Mouse (Mus musculus) forebrain, postnatal 0 days (tissue): ENCODE measurements around the gene Prickle2. TPM values are rescaled to one million over a fixed set of nuclear protein-coding genes. Genes with fewer than 3 reads are reported as not detected.
A peak's percentile ranks its signal among the peaks of the same experiment; 100 is the strongest.

ENCODE experiments used
- ATAC-seq: fragments of 200-750 bp; cut with Nextera tagmentation; 2 replicates; pipeline ENCODE4 v1.8.0; 2017; ENCODE audit warnings: mild to moderate bottlenecking, moderate library complexity
- DNase-seq: peaks from one replicate; pipeline ENCODE4 v3.0.0-alpha.2; 2015
- H3K27ac ChIP-seq: fragments of 300-500 bp; sonication (generic); 2 replicates; pipeline ENCODE4 v1.5.1; 2014; ENCODE audit warnings: low read depth, mild to moderate bottlenecking, antibody characterized with exemption, low read length, moderate library complexity, mixed read lengths
- H3K27me3 ChIP-seq: fragments of 300-500 bp; sonication (generic); 2 replicates; pipeline ENCODE4 v1.6.1; 2014; ENCODE audit warnings: mild to moderate bottlenecking, low read length, mixed read lengths; ENCODE audit not compliant: insufficient read depth
- H3K36me3 ChIP-seq: fragments of 300-500 bp; sonication (generic); 2 replicates; pipeline ENCODE4 v1.6.1; 2014; ENCODE audit warnings: mild to moderate bottlenecking, moderate library complexity; ENCODE audit not compliant: insufficient read depth
- H3K4me1 ChIP-seq: fragments of 300-500 bp; sonication (generic); 2 replicates; pipeline ENCODE4 v1.6.1; 2014; ENCODE audit warnings: antibody characterized with exemption; ENCODE audit not compliant: insufficient read depth
- H3K4me2 ChIP-seq: fragments of 300-500 bp; sonication (generic); 2 replicates; pipeline ENCODE4 v1.6.1; 2014; ENCODE audit warnings: low read depth, mild to moderate bottlenecking, moderate library complexity
- H3K4me3 ChIP-seq: fragments of 300-500 bp; sonication (generic); 2 replicates; pipeline ENCODE4 v1.5.1; 2014; ENCODE audit warnings: low read depth, low read length, mixed read lengths
- H3K9ac ChIP-seq: fragments of 300-500 bp; sonication (generic); 2 replicates; pipeline ENCODE4 v1.6.1; 2014; ENCODE audit warnings: mild to moderate bottlenecking
- H3K9me3 ChIP-seq: fragments of 300-500 bp; sonication (generic); 2 replicates; pipeline ENCODE4 v1.6.1; 2016; ENCODE audit warnings: low read length
- CTCF ChIP-seq: sonication (generic); IDR thresholded peaks from 2 replicates; pipeline ENCODE4 v1.5.1; 2016; ENCODE audit warnings: antibody characterized with exemption, control low read depth, low read depth
- WGBS: fragments of 180-500 bp; shearing (Covaris S2); extraction: QIAGEN DNeasy Blood & Tissue Kit; methylation state at CpG from one replicate; pipeline ENCODE4 v1.1.7; 2014; 5-methylcytosine and 5-hydroxymethylcytosine counted together
- polyA plus RNA-seq: library from polyadenylated mRNA; unstranded; fragments of >200 nt; fragmentation: Nextera tagmentation; extraction: Ambion mirVana; gene quantifications from 2 replicates; pipeline ENCODE4 v1.2.1, GENCODE M21; 2015
- total RNA-seq: library from RNA; depleted of rRNA; stranded (reverse); fragments of >200 nt; gene quantifications from 2 replicates; pipeline ENCODE4 v1.2.3, GENCODE M21; 2014

Gene Prickle2
- total and polyA plus RNA-seq, 2 experiments from 2014 or later: 8.4 to 29.4 TPM

DNA sequence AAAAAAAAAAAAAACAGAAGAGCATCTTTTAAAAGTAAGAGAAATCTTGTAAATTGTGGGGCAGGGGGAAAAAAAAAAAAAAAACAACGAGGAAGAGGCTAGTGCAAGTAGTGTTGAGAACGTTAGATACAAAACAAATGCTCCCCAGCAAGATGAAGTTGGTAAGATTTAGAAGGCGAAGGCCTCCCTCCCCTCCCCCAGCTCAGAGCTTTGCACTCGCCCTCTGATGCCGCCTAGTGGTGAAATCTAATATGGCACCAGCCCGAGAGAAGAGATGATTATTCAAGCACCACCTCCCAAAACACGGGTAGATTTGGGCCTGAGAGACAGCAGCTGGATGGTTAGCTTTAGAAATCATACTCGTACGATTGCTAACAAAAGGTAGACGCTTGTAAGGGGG lies 22.1 kb upstream of the Prickle2 start:
- H3K9ac ChIP-seq: no peak overlapping the region
- peak overlapping the region; percentile 83 for H3K27ac ChIP-seq
- no peak overlapping the region for H3K4me3 ChIP-seq
- no peaks in the 10 kb centered on the region for H3K9me3 ChIP-seq
- H3K27me3 ChIP-seq: no peaks in the 10 kb centered on the region
- ATAC-seq (peak; percentile 81), DNase-seq (peak; percentile 94)
- no peaks in the 10 kb centered on the region for H3K36me3 ChIP-seq
- TF ChIP-seq CTCF: peak; percentile 97
- H3K4me1 ChIP-seq: peaks cover 23% of the 10 kb centered on the region
- 2% methylated on average over 10 of the region's 10 CpGs for WGBS
- H3K4me2 ChIP-seq: 0 out of 2 replicates have a peak overlapping the region, but pooled peaks have one; percentile 24

DNA sequence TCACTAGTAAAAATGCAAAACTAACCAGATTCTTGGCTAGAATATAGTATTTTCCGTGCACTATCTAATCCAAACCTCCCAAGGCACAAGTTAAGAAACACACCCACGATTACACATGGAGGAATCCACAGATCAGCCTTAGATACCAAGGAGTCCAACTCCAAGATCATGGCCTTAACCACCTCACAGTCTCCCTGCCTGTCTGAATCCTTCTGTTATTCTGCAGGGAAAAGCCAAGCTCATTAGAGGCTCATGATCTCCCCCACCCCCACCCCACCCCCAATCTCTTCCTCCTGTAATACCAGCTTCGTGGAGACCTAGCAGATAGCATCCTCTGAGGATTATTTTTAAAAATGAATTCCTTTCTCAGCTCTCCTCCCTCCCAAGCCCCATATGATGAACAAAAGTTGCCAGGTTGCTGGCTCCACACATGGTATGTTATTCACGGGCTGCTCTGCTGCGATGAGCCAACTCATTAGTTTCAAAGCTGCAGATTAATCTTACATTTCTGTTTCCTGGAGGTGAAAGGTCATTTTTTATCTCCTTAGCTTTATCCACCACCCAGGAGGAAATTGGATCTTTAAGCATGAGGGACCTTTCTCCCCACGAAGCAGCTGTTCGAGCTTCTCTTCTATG lies 21.5 kb upstream of the Prickle2 start:
- Histone ChIP-seq H3K4me1 (peaks cover 23% of the 10 kb centered on the region), H3K27me3 (no peaks in the 10 kb centered on the region), H3K27ac (peak overlapping the region; percentile 51), H3K36me3 (no peaks in the 10 kb centered on the region), H3K4me2 (no peak overlapping the region), H3K9ac (no peak overlapping the region), H3K4me3 (no peak overlapping the region), H3K9me3 (no peaks in the 10 kb centered on the region)
- peak; percentile 47; the same call in 1 of the 2 replicates for ATAC-seq
- WGBS: 17% methylated on average over 7 of the region's 7 CpGs
- DNase-seq: peak; percentile 61
- no peak for TF ChIP-seq CTCF

DNA sequence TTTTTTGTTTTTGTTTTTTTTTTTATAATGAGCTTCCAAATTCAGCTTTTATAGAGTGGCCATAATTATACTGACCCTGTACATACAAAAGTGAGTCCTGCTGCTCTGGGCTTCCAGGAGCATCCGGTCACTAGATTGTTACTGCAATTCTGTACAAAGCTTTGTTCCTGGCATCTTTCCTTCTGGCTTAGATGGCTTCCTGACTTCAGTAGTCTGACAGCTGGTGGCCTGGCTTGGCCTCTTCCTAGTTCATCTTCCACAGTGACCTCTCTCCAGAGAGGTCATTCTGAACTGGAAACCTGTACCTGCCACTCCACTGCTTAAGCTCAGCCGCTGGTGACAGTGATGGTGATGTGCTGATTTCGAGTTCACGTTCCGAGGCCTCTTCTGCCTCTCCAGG lies 20.2 kb upstream of the Prickle2 start:
- H3K9me3 ChIP-seq: no peaks in the 10 kb centered on the region
- H3K4me2 ChIP-seq: no peak overlapping the region
- H3K27me3 ChIP-seq: no peaks in the 10 kb centered on the region
- peaks cover 23% of the 10 kb centered on the region for H3K4me1 ChIP-seq
- H3K36me3 ChIP-seq: no peaks in the 10 kb centered on the region
- H3K4me3 ChIP-seq: no peak overlapping the region
- WGBS: 82% methylated on average over 5 of the region's 5 CpGs
- ATAC-seq (no peak), DNase-seq (no peak)
- no peak overlapping the region for H3K9ac ChIP-seq
- TF ChIP-seq CTCF: no peak
- H3K27ac ChIP-seq: no peak overlapping the region

DNA sequence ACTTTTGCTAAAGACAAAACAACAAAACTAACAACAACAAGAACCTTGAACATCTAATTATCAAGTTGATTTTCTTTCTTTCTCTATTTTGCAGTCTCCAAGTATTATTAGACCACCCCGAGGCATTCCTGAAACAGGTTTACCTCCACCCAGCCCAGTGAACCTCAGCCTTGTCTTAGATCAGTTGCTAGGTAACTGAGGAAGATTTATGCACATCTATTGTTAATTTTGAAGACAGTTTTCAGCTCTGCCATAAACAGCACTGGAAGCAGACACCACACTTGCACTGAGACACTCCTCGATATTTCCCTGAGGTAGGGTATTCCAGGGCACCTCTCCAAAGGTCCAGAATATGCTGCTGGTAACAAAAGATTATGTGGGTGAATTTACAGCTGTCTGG lies 18.4 kb upstream of the Prickle2 start:
- Histone ChIP-seq H3K36me3 (no peaks in the 10 kb centered on the region), H3K27ac (peak overlapping the region; percentile 47), H3K4me3 (no peak overlapping the region), H3K9me3 (no peaks in the 10 kb centered on the region), H3K9ac (no peak overlapping the region), H3K27me3 (no peaks in the 10 kb centered on the region), H3K4me2 (no peak overlapping the region), H3K4me1 (peaks cover 23% of the 10 kb centered on the region)
- TF ChIP-seq CTCF: no peak
- 38% methylated on average over 2 of the region's 2 CpGs for WGBS
- ATAC-seq: peak; percentile 69; the same call in 1 of the 2 replicates
- peak; percentile 27 for DNase-seq

DNA sequence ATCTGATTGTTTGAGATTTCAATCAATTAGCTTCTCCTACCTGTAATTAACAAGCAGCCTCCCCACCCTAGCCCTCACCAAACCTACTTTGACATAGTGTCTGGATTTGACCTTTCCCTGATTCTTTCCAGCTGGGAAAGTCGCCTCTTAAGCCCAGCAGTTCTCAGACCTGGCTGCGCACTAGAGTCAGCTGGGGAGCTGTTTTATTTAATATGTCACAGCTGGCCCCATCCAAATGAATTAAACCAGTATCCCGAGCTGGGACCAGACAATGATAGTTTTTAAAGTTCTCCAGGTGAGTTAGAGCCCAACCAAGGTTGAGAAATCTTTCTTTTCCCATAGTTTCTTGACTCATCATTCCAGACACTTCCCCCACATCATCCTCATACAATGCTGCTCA lies 9.9 kb upstream of the Prickle2 start:
- ATAC-seq (no peak), DNase-seq (no peak)
- H3K27ac ChIP-seq: no peak overlapping the region
- no peaks in the 10 kb centered on the region for H3K4me1 ChIP-seq
- WGBS: 73% methylated on average over 3 of the region's 3 CpGs
- no peaks in the 10 kb centered on the region for H3K9me3 ChIP-seq
- no peak for TF ChIP-seq CTCF
- H3K4me2 ChIP-seq: no peak overlapping the region
- H3K4me3 ChIP-seq: no peak overlapping the region
- no peaks in the 10 kb centered on the region for H3K36me3 ChIP-seq
- H3K27me3 ChIP-seq: no peaks in the 10 kb centered on the region
- no peak overlapping the region for H3K9ac ChIP-seq

DNA sequence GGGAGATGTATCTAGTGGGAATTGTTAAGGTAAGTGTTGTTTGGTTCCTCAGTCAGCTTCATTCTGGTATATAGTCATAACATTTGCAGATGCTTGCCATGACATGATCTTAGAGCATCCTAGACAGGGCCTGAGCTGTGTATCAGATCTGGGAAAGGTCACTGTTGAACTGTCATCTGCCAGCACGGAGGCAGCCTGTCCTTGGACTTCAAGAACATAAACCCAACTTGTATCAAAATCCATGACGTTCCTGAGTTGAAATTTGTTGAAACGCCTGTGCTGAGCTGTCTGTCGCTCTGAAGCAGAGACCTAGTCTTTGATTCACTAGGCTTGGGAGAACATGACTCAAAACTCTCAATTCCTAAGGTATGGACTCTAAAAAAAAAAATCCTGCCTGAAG lies 8.8 kb upstream of the Prickle2 start:
- Histone ChIP-seq H3K9me3 (no peaks in the 10 kb centered on the region), H3K27ac (no peak overlapping the region), H3K9ac (no peak overlapping the region), H3K27me3 (no peaks in the 10 kb centered on the region), H3K36me3 (no peaks in the 10 kb centered on the region), H3K4me1 (no peaks in the 10 kb centered on the region), H3K4me3 (no peak overlapping the region), H3K4me2 (no peak overlapping the region)
- DNase-seq: no peak
- ATAC-seq: no peak
- 90% methylated on average over 4 of the region's 4 CpGs for WGBS
- no peak for TF ChIP-seq CTCF

DNA sequence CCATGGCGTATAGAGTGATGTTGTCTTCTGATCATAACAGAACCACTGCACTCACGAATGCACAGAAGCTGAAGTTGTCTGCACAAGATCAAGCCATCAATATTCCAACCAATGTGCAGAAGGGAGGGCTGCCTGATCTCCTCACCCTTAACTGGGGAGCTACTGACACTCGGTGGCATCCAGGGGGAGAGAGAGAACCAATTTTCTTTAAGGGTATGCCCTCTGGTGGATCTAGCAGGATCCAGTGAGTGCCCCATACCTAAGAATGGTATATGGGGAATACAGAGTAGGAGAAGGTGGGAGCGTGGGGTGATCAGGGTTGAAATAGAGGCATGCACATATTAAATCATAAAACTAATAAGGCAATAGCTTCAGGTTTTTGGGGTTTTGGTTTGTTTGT lies 2.2 kb upstream of the Prickle2 start:
- peak; percentile 58 for TF ChIP-seq CTCF
- H3K4me3 ChIP-seq: no peak overlapping the region
- H3K4me1 ChIP-seq: peaks cover 8% of the 10 kb centered on the region
- no peaks in the 10 kb centered on the region for H3K9me3 ChIP-seq
- ATAC-seq (no peak), DNase-seq (no peak)
- no peak overlapping the region for H3K4me2 ChIP-seq
- WGBS: 65% methylated on average over 4 of the region's 4 CpGs
- no peaks in the 10 kb centered on the region for H3K27me3 ChIP-seq
- no peak overlapping the region for H3K27ac ChIP-seq
- H3K36me3 ChIP-seq: no peaks in the 10 kb centered on the region
- H3K9ac ChIP-seq: no peak overlapping the region
